Comparison of ENCODE assay signal across 12 mouse cellular contexts in genomic region chr8:120347734-120348341, GRCm38 (mm10).
A peak's percentile ranks its signal among the peaks of the same experiment; 100 is the strongest.
DNase-seq lines count a peak whose midpoint lies in the region; ATAC-seq and TF ChIP-seq lines count a peak whose summit lies in the region.
"Had no signal": no experiment of that assay in that cellular context is flagged by ENCODE, and none has a peak within 500 bp of the region (broad histone marks: within the 10 kb centered on the region; RNA-seq: fewer than 3 reads in every experiment).

No protein-coding gene starts in this region.

- TF ChIP-seq CTCF in hindbrain, postnatal 0 days (IDR thresholded peaks at IDR 0.05; ENCODE audit: low read depth) = no peak

- peak; percentile 11; the same call in 1 of the 2 replicates for ATAC-seq in neural tube, embryonic 11.5 days (ENCODE audit: insufficient read depth, low FRiP score, low TSS enrichment)
- peak; percentile 43 for ATAC-seq in hindbrain, postnatal 0 days
- ATAC-seq in neural tube, embryonic 15.5 days (ENCODE audit: low FRiP score) = peak; percentile 45

- H3K4me2 ChIP-seq in neural tube, embryonic 11.5 days (ENCODE audit: low read depth) = no peak overlapping the region
- no peak overlapping the region for H3K4me2 ChIP-seq in hindbrain, postnatal 0 days (ENCODE audit: low read depth, low read length)
- H3K4me2 ChIP-seq in neural tube, embryonic 15.5 days = peak overlapping the region; percentile 31
- H3K4me2 ChIP-seq: heart, embryonic 15.5 days; limb, embryonic 15.5 days had no signal

- H3K4me1 ChIP-seq in neural tube, embryonic 11.5 days (ENCODE audit: control insufficient read depth, insufficient read depth, low read length) = peaks cover 58% of the 10 kb centered on the region
- H3K4me1 ChIP-seq in forebrain, embryonic 10.5 days = peaks cover 91% of the 10 kb centered on the region
- peaks cover 24% of the 10 kb centered on the region for H3K4me1 ChIP-seq in hindbrain, postnatal 0 days (ENCODE audit: insufficient read depth, low read length)
- H3K4me1 ChIP-seq in neural tube, embryonic 15.5 days = peaks cover 83% of the 10 kb centered on the region

- H3K4me3 ChIP-seq in neural tube, embryonic 11.5 days (ENCODE audit: low read depth, low read length) = no peak overlapping the region
- no peak overlapping the region for H3K4me3 ChIP-seq in forebrain, embryonic 10.5 days
- H3K4me3 ChIP-seq in hindbrain, postnatal 0 days (ENCODE audit: low read length) = no peak overlapping the region
- no peak overlapping the region for H3K4me3 ChIP-seq in neural tube, embryonic 15.5 days (replicated peaks)
- H3K4me3 ChIP-seq: heart, embryonic 15.5 days; limb, embryonic 15.5 days; megakaryocyte, embryonic 14.5 days had no signal

- DNase-seq in neural tube, embryonic 11.5 days (ENCODE audit: low spot score) = no peak
- DNase-seq in neural tube, embryonic 10.5 days (ENCODE audit: extremely low spot score, low spot score) = no peak
- DNase-seq in forebrain, embryonic 10.5 days (ENCODE audit: extremely low spot score, low spot score) = no peak
- DNase-seq in hindbrain, postnatal 0 days (ENCODE audit: low spot score) = peak; percentile 65
- DNase-seq in layer of hippocampus, adult 9-11 months = no peak
- no peak for DNase-seq in thymus, postnatal 4 days
- DNase-seq: kidney, postnatal 10 days; thymus, postnatal 14 days had no signal

- no peaks in the 10 kb centered on the region for H3K9me3 ChIP-seq in neural tube, embryonic 11.5 days (ENCODE audit: control insufficient read depth, low read length)
- no peaks in the 10 kb centered on the region for H3K9me3 ChIP-seq in forebrain, embryonic 10.5 days
- no peaks in the 10 kb centered on the region for H3K9me3 ChIP-seq in hindbrain, postnatal 0 days (ENCODE audit: low read length)
- no peaks in the 10 kb centered on the region for H3K9me3 ChIP-seq in neural tube, embryonic 15.5 days (replicated peaks)
- H3K9me3 ChIP-seq: heart, embryonic 15.5 days; limb, embryonic 15.5 days; megakaryocyte, embryonic 14.5 days had no signal

- no peaks in the 10 kb centered on the region for H3K27me3 ChIP-seq in neural tube, embryonic 11.5 days (ENCODE audit: control insufficient read depth, insufficient read depth, low read length)
- H3K27me3 ChIP-seq in forebrain, embryonic 10.5 days (ENCODE audit: poor library complexity, severe bottlenecking) = peaks cover 78% of the 10 kb centered on the region
- no peaks in the 10 kb centered on the region for H3K27me3 ChIP-seq in hindbrain, postnatal 0 days (ENCODE audit: insufficient read depth, low read length)
- H3K27me3 ChIP-seq in neural tube, embryonic 15.5 days (replicated peaks) = no peaks in the 10 kb centered on the region
- H3K27me3 ChIP-seq: heart, embryonic 15.5 days had no signal

- peak overlapping the region; percentile 70 for H3K27ac ChIP-seq in neural tube, embryonic 11.5 days (ENCODE audit: low read depth, low read length)
- H3K27ac ChIP-seq in forebrain, embryonic 10.5 days = peak overlapping the region; percentile 54
- H3K27ac ChIP-seq in hindbrain, postnatal 0 days = peak overlapping the region; percentile 23; the same call in 1 of the 2 replicates
- H3K27ac ChIP-seq in neural tube, embryonic 15.5 days (replicated peaks) = peak overlapping the region; percentile 80
- H3K27ac ChIP-seq: heart, embryonic 15.5 days; limb, embryonic 15.5 days had no signal

- WGBS in neural tube, embryonic 11.5 days = 66% methylated on average over 21 of the region's 21 CpGs
- WGBS in forebrain, embryonic 10.5 days = 66% methylated on average over 21 of the region's 21 CpGs
- WGBS in hindbrain, postnatal 0 days = 29% methylated on average over 21 of the region's 21 CpGs
- WGBS in neural tube, embryonic 15.5 days = 30% methylated on average over 21 of the region's 21 CpGs

- no peaks in the 10 kb centered on the region for H3K36me3 ChIP-seq in neural tube, embryonic 11.5 days (ENCODE audit: control insufficient read depth, insufficient read depth, low read length)
- H3K36me3 ChIP-seq in forebrain, embryonic 10.5 days (replicated peaks) = no peaks in the 10 kb centered on the region
- H3K36me3 ChIP-seq in hindbrain, postnatal 0 days (ENCODE audit: insufficient read depth, low read length) = no peaks in the 10 kb centered on the region
- no peaks in the 10 kb centered on the region for H3K36me3 ChIP-seq in neural tube, embryonic 15.5 days
- H3K36me3 ChIP-seq: heart, embryonic 15.5 days; limb, embryonic 15.5 days had no signal

- H3K9ac ChIP-seq in neural tube, embryonic 11.5 days (ENCODE audit: low read length) = peak overlapping the region; percentile 18
- no peak overlapping the region for H3K9ac ChIP-seq in hindbrain, postnatal 0 days (replicated peaks; ENCODE audit: low read length)
- 0 out of 2 replicates have a peak overlapping the region, but pooled peaks have one; percentile 10 for H3K9ac ChIP-seq in neural tube, embryonic 15.5 days (replicated peaks)
- H3K9ac ChIP-seq: heart, embryonic 15.5 days; limb, embryonic 15.5 days had no signal

Comparison
In these comparisons a context has a peak if more than half of its experiments do, and no peak if none do; other contexts are left out.
1. H3K27ac ChIP-seq: peak in every context shown above with its lines; median percentile 80 in neural tube, embryonic 15.5 days; 70 in neural tube, embryonic 11.5 days; 54 in forebrain, embryonic 10.5 days; 23 in hindbrain, postnatal 0 days.